Mouse (Mus musculus) midbrain, embryonic 13.5 days (tissue): ENCODE measurements at regions not wholly inside any gene's neighbourhood (a gene's known extent, or its start where the extent isn't known, plus 50 kb on each side); places are given as distances from the start of the nearest gene placed in this dataset.

Source experiments
- ATAC-seq: fragments of 200-750 bp; cut with Nextera tagmentation; 2 replicates; pipeline ENCODE4 v1.8.0; 2017; ENCODE audit warnings: mild to moderate bottlenecking, moderate TSS enrichment, moderate library complexity
- H3K27ac ChIP-seq: fragments of 300-500 bp; sonication (generic); 2 replicates; pipeline ENCODE4 v1.5.1; 2015; ENCODE audit warnings: inconsistent platforms, mild to moderate bottlenecking, moderate library complexity
- H3K27me3 ChIP-seq: fragments of 300-500 bp; sonication (generic); 2 replicates; pipeline ENCODE4 v1.6.1; 2015; ENCODE audit warnings: mild to moderate bottlenecking, inconsistent platforms
- H3K36me3 ChIP-seq: fragments of 300-500 bp; sonication (generic); 2 replicates; pipeline ENCODE4 v1.6.1; 2015; ENCODE audit warnings: mild to moderate bottlenecking, inconsistent platforms
- H3K4me1 ChIP-seq: fragments of 300-500 bp; sonication (generic); replicated peaks from 2 replicates; pipeline ENCODE4 v1.6.1; 2015; ENCODE audit warnings: inconsistent platforms
- H3K4me2 ChIP-seq: fragments of 300-500 bp; sonication (generic); replicated peaks from 2 replicates; pipeline ENCODE4 v1.6.1; 2015; ENCODE audit warnings: moderate library complexity, mild to moderate bottlenecking, inconsistent platforms
- H3K4me3 ChIP-seq: fragments of 300-500 bp; sonication (generic); replicated peaks from 2 replicates; pipeline ENCODE4 v1.5.1; 2015; ENCODE audit warnings: mild to moderate bottlenecking, inconsistent platforms
- H3K9ac ChIP-seq: fragments of 300-500 bp; sonication (generic); replicated peaks from 2 replicates; pipeline ENCODE4 v1.6.1; 2015; ENCODE audit warnings: mild to moderate bottlenecking, inconsistent platforms
- H3K9me3 ChIP-seq: fragments of 300-500 bp; sonication (generic); 2 replicates; pipeline ENCODE4 v1.6.1; 2016; ENCODE audit warnings: mild to moderate bottlenecking, inconsistent platforms
- WGBS: fragments of 180-500 bp; shearing (Covaris S2); methylation state at CpG from one replicate; pipeline ENCODE4 v1.1.7; 2015; 5-methylcytosine and 5-hydroxymethylcytosine counted together

- no peak overlapping the region for H3K27ac ChIP-seq
- H3K27me3 ChIP-seq, result no peaks in the 10 kb centered on the region
- no peaks in the 10 kb centered on the region for H3K9me3 ChIP-seq
- no peak for ATAC-seq
- no peak overlapping the region for H3K4me3 ChIP-seq
- H3K4me1 ChIP-seq, result no peaks in the 10 kb centered on the region
- H3K36me3 ChIP-seq, result no peaks in the 10 kb centered on the region
- H3K9ac ChIP-seq, result no peak overlapping the region
- H3K4me2 ChIP-seq, result no peak overlapping the region
- WGBS, result 85% methylated on average over 8 of the region's 8 CpGs
Measured at GRCm38 (mm10) chr1:184484801-184485200, 247.6 kb downstream of the Hlx start.

DNA sequence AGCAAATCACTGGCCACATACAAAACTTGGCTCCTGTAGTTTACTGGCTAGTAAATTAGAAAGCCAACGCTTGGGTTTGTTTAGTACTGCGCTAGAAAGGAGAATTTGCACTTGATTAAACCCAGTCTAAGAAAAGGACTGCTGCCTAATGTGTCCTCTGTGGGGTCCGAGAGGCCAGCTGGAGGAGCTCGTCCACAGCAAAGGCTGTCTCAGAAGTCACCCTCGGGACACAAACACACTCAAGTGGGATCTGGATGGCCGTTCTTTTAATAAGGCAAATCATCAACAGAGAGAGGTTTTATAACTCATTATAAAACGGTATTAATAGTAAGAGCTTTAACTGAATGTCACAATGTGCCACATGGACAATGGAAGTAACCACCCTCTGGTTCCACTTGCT, 249.0 kb downstream of the Hlx start:
- no peak for ATAC-seq

GRCm38 (mm10) chr1:184482026-184482425, 250.4 kb downstream of the Hlx start:
- no peaks in the 10 kb centered on the region for H3K27me3 ChIP-seq
- 87% methylated on average over 9 of the region's 9 CpGs for WGBS
- H3K9me3 ChIP-seq, result no peaks in the 10 kb centered on the region
- H3K27ac ChIP-seq, result no peak overlapping the region
- H3K36me3 ChIP-seq, result no peaks in the 10 kb centered on the region
- no peaks in the 10 kb centered on the region for H3K4me1 ChIP-seq
- no peak overlapping the region for H3K9ac ChIP-seq
- no peak overlapping the region for H3K4me3 ChIP-seq
- no peak for ATAC-seq
- no peak overlapping the region for H3K4me2 ChIP-seq

More for the DNA sequence above, 249.0 kb downstream of the Hlx start:
- H3K27me3 ChIP-seq, result no peaks in the 10 kb centered on the region
- H3K9ac ChIP-seq, result no peak overlapping the region
- H3K4me1 ChIP-seq, result no peaks in the 10 kb centered on the region
- H3K4me3 ChIP-seq, result no peak overlapping the region
- WGBS, result 75% methylated on average over 7 of the region's 7 CpGs
- no peaks in the 10 kb centered on the region for H3K9me3 ChIP-seq
- no peak overlapping the region for H3K27ac ChIP-seq
- H3K36me3 ChIP-seq, result no peaks in the 10 kb centered on the region
- H3K4me2 ChIP-seq, result no peak overlapping the region

DNA sequence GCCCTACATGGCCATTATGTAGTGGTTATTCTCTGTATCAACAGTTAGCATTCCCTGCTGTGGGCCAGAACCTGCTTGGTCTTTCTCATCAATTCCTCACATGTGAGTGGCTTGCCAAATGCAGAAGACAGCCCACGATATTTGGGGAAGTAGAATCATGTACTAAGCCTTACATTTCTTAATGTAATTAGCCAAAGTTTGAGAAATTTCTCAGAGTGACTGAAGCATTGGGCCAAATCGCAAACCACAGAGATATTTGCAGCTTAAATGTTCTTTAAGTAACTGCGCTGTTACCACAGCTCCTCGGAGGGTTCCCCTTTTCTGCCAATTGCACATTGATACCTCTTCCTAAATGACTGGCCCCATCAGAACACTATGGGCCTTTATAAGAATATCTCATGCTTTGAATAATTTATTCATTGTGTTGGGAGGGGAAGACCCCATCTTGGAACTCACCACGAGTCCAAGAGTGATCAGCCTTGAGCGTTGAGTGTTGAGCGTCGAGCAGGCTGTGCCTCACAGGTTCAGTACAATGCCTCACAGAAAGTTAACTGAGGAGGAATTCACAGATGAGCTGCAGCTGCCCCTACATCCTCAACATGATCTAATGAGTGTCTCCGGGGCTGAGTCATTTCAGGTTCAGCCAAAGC, 251.7 kb downstream of the Hlx start:
- 91% methylated on average over 9 of the region's 9 CpGs for WGBS
- H3K27me3 ChIP-seq, result no peaks in the 10 kb centered on the region

DNA sequence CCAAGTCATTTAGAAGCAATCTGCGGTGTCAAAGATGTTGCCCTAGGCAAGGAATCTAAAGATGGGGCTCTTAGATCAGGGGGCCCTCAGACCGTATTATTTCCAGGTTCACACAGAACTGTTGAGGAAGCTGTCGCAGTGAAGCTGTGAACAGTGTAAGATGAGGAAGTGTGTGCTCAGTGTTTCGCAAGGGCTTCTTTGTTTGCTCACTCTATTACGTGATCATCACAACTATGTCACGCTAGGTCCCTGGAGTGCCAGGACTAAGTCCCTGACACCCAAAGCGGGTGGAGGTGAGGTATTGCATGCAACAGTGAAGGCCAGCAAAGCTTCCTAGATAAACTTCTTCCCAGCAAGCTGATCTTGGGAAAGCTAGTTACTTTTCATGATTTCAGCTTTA, 254.4 kb downstream of the Hlx start:
- Histone ChIP-seq H3K9me3 (no peaks in the 10 kb centered on the region), H3K4me2 (no peak overlapping the region), H3K27ac (no peak overlapping the region), H3K36me3 (no peaks in the 10 kb centered on the region), H3K4me1 (no peaks in the 10 kb centered on the region), H3K4me3 (no peak overlapping the region), H3K27me3 (no peaks in the 10 kb centered on the region), H3K9ac (no peak overlapping the region)
- WGBS, result 90% methylated on average over 7 of the region's 7 CpGs
- no peak for ATAC-seq

More for the DNA sequence above, 251.7 kb downstream of the Hlx start:
- no peak overlapping the region for H3K4me2 ChIP-seq
- H3K9ac ChIP-seq, result no peak overlapping the region
- no peaks in the 10 kb centered on the region for H3K36me3 ChIP-seq
- ATAC-seq, result no peak
- H3K4me3 ChIP-seq, result no peak overlapping the region
- H3K9me3 ChIP-seq, result no peaks in the 10 kb centered on the region
- H3K27ac ChIP-seq, result no peak overlapping the region
- no peaks in the 10 kb centered on the region for H3K4me1 ChIP-seq

DNA sequence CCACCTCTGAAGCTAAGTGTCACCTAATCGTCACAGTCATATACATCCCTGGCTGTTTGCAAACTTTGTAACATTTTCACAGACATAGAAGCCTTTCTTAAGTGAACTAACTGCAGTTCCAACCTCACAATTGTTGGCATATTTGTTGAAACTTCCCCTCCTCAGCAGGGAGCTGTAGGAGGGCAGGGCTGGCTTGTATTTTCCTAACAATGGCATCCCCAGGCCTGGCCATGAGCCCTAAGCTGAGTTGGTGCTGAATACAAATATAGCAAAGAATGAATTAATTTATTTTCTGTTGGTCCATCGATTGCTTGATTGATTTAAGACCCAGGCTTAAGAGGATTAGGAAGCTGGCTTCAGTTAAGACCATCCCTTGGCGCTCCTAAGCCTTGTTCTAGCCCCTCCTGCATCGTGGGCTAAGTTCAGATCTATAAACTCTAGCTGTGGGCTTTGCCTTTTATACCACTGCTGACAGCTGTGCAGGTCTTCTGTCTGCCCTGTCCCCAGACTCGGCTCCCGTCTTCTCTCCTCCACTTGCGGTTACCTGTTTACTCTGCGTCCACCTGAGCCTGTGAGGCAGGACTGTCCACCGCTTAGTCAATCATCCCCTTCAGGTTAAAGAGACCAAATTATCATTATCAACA, 269.8 kb downstream of the Hlx start:
- H3K36me3 ChIP-seq, result no peaks in the 10 kb centered on the region
- no peak overlapping the region for H3K27ac ChIP-seq
- ATAC-seq, result peak; percentile 69; the same call in 1 of the 2 replicates
- H3K4me1 ChIP-seq, result peaks cover 9% of the 10 kb centered on the region
- H3K4me2 ChIP-seq, result no peak overlapping the region
- H3K27me3 ChIP-seq, result peaks cover 20% of the 10 kb centered on the region
- no peak overlapping the region for H3K4me3 ChIP-seq
- H3K9ac ChIP-seq, result no peak overlapping the region
- no peaks in the 10 kb centered on the region for H3K9me3 ChIP-seq
- 23% methylated on average over 9 of the region's 9 CpGs for WGBS

DNA sequence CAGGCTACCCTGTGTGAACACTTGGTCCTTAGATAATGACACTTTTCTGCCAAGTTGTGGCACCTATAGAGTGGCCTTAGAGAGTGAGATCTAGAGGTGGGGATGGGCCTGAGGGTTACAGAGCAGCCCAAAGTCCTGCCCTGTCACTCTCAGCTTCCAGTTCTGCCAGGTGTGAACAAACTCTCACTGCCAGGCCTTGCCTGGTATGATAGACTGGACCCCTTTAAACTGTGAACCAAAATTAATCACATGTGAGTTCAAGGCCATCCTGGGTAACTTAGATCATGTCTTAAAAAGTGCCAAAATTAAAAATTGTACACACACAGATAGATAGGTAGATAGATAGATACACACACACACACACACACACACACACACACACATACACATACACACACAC, 271.0 kb downstream of the Hlx start:
- Histone ChIP-seq H3K4me2 (no peak overlapping the region), H3K9ac (no peak overlapping the region), H3K27me3 (peaks cover 22% of the 10 kb centered on the region), H3K4me1 (peaks cover 9% of the 10 kb centered on the region), H3K9me3 (no peaks in the 10 kb centered on the region), H3K4me3 (no peak overlapping the region), H3K27ac (no peak overlapping the region), H3K36me3 (no peaks in the 10 kb centered on the region)
- ATAC-seq, result no peak

- Histone ChIP-seq H3K36me3 (no peaks in the 10 kb centered on the region), H3K4me3 (no peak overlapping the region), H3K9ac (no peak overlapping the region), H3K4me1 (no peaks in the 10 kb centered on the region; the same call in 1 of the 2 replicates), H3K27ac (no peak overlapping the region), H3K4me2 (no peak overlapping the region), H3K9me3 (no peaks in the 10 kb centered on the region), H3K27me3 (peaks cover 12% of the 10 kb centered on the region)
- 92% methylated on average over 8 of the region's 8 CpGs for WGBS
- no peak for ATAC-seq
Measured at GRCm38 (mm10) chr1:184456727-184457126, 275.7 kb downstream of the Hlx start.

DNA sequence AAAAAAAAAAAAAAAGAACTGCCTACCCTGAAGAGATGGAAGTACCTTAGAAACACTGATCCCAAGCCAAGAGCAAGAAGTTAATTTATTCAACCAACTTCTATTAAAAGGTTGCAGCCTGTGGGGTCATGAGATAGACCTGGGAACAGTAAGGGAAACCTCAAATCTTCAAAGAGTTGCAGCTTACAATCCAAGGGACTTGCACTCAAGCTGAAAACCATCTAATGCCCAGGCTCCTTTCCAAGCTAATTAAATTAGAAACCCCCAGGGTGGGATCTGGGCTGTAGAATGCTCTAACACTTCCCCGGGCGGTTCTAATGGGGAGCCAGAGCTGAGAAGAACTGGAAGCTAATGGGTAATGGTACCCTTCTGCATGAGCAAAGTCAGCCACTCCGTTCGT, 278.0 kb downstream of the Hlx start:
- Histone ChIP-seq H3K27ac (no peak overlapping the region), H3K27me3 (peaks cover 15% of the 10 kb centered on the region; the same call in 1 of the 2 replicates), H3K9me3 (no peaks in the 10 kb centered on the region), H3K4me1 (no peaks in the 10 kb centered on the region; the same call in 1 of the 2 replicates), H3K36me3 (no peaks in the 10 kb centered on the region), H3K9ac (no peak overlapping the region), H3K4me2 (no peak overlapping the region), H3K4me3 (no peak overlapping the region)
- WGBS, result 61% methylated on average over 4 of the region's 4 CpGs
- no peak for ATAC-seq

GRCm38 (mm10) chr1:184453673-184454072, 278.7 kb downstream of the Hlx start:
- Histone ChIP-seq H3K9ac (no peak overlapping the region), H3K27ac (no peak overlapping the region), H3K36me3 (no peaks in the 10 kb centered on the region), H3K4me2 (no peak overlapping the region), H3K4me1 (no peaks in the 10 kb centered on the region; the same call in 1 of the 2 replicates), H3K27me3 (peaks cover 15% of the 10 kb centered on the region; the same call in 1 of the 2 replicates), H3K4me3 (no peak overlapping the region), H3K9me3 (no peaks in the 10 kb centered on the region)
- 42% methylated on average over 5 of the region's 5 CpGs for WGBS
- no peak for ATAC-seq

GRCm38 (mm10) chr1:184453061-184453460, 279.4 kb downstream of the Hlx start:
- H3K9ac ChIP-seq, result no peak overlapping the region
- H3K4me2 ChIP-seq, result no peak overlapping the region
- H3K4me3 ChIP-seq, result no peak overlapping the region
- H3K27ac ChIP-seq, result no peak overlapping the region
- no peak for ATAC-seq
- H3K9me3 ChIP-seq, result no peaks in the 10 kb centered on the region
- H3K4me1 ChIP-seq, result no peaks in the 10 kb centered on the region; the same call in 1 of the 2 replicates
- H3K27me3 ChIP-seq, result peaks cover 15% of the 10 kb centered on the region; the same call in 1 of the 2 replicates
- 95% methylated on average over 9 of the region's 9 CpGs for WGBS
- no peaks in the 10 kb centered on the region for H3K36me3 ChIP-seq

DNA sequence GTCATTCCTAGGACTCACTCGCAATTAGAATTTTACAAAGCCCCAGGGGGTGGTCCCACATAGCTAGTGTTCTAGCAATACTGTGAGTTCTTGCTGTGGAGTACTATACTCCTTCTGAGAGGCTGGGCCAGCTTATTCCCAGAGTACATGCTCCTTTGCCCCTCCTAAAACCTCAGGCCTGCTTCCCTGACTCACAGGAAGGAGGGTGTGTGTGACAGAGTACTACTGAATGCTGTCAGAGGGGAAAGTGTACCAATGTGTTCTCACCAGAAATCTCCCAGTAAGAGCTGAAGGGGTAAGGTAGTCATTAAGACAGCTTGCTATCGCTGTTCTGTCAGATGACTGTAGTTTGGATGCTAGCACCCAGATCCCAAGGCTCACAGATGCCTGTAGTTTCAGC, 280.7 kb downstream of the Hlx start:
- H3K4me2 ChIP-seq, result no peak overlapping the region
- no peak for ATAC-seq
- no peaks in the 10 kb centered on the region; the same call in 1 of the 2 replicates for H3K4me1 ChIP-seq
- H3K9ac ChIP-seq, result no peak overlapping the region
- WGBS, result 88% methylated on average over 2 of the region's 2 CpGs
- H3K27ac ChIP-seq, result no peak overlapping the region
- H3K9me3 ChIP-seq, result no peaks in the 10 kb centered on the region
- no peaks in the 10 kb centered on the region for H3K36me3 ChIP-seq
- H3K27me3 ChIP-seq, result peaks cover 13% of the 10 kb centered on the region; the same call in 1 of the 2 replicates
- no peak overlapping the region for H3K4me3 ChIP-seq
